Comparison of ENCODE assay signal across 8 mouse cellular contexts in genomic region chrX:61046700-61047099, GRCm38 (mm10).
DNase-seq lines count a peak whose midpoint lies in the region; ATAC-seq lines count a peak whose summit lies in the region.

No protein-coding gene starts in this region.

- intact Hi-C loops in left cerebral cortex, postnatal 14 days (cut with DNase I), result loop anchor here (5.0 to 10.0 kb wide), 3 partner anchors 442 to 1872 kb away; no protein-coding TSS in a partner anchor

- DNase-seq in cerebellum, adult 8-10 months, result peak; percentile 6
- peak; percentile 9 to 10 for DNase-seq in left cerebral cortex, adult 18-20 months (ENCODE audit: low spot score in 2 of 2)
- no peak for DNase-seq in left cerebral cortex, adult 11 months (ENCODE audit: low spot score)
- peak; percentile 12 for DNase-seq in R1 (ENCODE audit: low read depth, low spot score)
- DNase-seq in left cerebral cortex, postnatal 14 days (ENCODE audit: low spot score in 2 of 2), result peak; percentile 22 to 43
- DNase-seq in testis, postnatal 14 days (ENCODE audit: low spot score), result no peak
- no peak for DNase-seq in adrenal gland, adult 2 months

- no peak for ATAC-seq in cerebellum, adult (ENCODE audit: insufficient number of reproducible peaks, low FRiP score, low TSS enrichment)

Comparison
In these comparisons a context has a peak if more than half of its experiments do, and no peak if none do; other contexts are left out.
1. DNase-seq: peak in cerebellum, adult 8-10 months (single experiment), left cerebral cortex, adult 18-20 months (2 of 2), R1 (single experiment) and left cerebral cortex, postnatal 14 days (2 of 2); none in left cerebral cortex, adult 11 months (single experiment), testis, postnatal 14 days (single experiment) and adrenal gland, adult 2 months (single experiment).